Mouse (Mus musculus) right cerebral cortex, adult 2 months (tissue): ENCODE results near the gene Dcst2.
A peak's percentile ranks its signal among the peaks of the same experiment; 100 is the strongest.

Source experiments
- DNase-seq, 2 experiments: peaks; one replicate each; pipeline ENCODE4 v3.0.0; 2021 to 2022; ENCODE audit warnings: low spot score in 2 of 2

The Dcst2 gene

DNA sequence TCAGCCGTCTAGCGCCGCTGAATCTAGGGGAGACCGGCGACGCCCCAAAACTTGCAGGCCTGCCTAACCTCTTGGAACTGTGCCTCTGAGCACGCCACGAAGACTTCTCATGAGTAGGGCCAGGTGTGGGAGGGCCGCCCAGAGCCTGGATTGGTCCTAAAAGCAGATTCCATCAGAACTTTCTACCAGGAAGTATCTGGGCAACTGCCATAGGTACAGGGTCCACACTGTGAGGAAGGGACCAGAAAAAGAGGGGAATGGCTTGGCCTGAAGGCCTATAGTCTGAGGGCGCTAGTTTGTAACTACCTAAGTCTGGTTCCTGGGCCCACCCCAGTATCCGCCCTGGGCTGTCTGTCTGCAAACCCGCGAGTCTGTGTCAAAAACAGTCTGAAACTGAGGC is 30.2 kb upstream of the Dcst2 start:
- DNase-seq = no peak

DNA sequence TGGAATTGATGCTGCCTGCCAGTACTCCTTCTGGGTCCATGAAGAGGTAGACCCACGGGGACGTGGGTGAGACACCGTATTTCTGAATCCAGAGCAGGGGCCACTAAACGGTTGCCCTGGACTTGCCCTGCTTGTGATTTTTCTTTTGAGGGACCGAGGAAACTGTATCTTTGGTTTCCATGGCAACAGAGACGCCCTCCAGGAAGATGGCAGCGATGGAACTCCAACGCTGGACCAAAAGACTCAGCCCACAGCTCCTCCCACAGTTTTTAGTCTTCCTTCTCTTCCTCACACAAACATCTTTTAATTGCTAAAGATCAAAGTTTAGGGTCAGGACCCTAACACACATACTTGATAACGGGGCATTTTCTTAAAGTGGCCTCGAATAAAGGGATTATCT is 29.8 kb upstream of the Dcst2 start:
- no peak for DNase-seq

DNA sequence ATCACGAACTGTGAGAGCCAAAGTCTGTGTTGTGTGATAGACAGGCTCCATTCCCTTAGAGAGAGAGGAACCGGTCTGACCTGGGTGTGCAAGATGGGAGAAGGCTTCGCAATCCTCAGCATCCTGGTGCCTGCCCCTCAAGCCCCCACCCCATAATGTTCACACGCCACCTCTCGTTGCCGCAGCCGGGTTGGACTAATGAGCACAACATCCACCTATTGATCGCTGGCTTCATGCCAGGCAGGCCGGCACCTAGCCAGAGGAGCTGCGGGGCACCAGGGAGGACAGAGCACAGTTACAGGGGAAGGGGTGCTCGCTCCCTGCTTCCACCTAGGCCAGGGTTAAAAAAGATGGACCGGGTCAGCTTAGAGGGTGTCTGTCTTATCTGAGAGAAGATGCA is 29.3 kb upstream of the Dcst2 start:
- DNase-seq = no peak

GRCm38 (mm10) chr3:89333053-89333452 is 28.7 kb upstream of the Dcst2 start:
- no peak for DNase-seq

DNA sequence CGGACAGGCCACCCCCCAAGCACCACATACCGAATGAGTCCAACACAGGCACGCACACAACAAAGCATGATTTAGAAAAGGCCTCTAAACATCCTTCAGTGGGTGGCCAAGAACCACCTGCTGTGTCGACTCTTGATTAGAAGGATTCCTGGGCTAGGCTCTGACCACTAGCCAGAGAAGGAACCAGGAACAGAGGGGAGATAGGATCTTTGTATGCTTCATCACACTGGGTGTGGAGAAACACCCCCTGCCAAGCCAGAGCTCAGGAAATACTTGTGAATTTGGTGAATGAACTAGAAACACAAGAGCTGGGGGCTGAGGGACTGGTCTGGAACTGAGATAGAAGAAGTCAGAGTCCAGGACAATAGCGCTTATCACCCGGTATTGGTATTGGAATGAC is 25.2 kb upstream of the Dcst2 start:
- DNase-seq = no peak

DNA sequence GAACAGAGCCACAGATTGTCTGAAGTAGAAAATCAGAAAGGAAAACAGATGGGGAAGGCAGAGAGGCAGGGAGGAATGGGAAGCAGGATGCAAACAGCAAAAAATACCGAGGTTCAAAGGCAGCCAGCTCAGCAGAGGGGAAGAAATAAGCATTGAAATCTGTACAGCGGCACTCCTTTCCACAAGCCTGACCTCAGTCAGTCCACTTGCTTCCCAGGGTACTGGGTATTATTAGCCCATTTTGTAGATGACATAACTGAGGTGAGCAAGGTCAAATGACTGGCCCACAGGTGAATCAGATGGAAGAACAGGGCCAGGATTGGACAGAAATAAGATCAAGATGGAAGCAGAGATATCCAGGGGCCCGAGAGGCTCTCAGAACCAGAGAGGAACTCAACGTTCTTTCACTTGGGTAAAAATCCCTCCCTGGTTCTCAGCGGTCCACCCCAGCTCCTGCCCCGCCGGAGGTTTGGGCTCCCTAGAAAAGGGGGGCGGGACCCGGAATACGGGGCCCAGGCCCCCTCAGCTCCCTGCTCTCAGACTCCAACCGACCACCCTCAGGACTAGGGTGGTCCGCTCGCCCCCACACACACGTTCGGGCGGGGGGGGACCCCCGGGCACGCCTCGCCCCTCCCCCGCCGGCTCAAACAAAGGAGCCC is 24.6 kb upstream of the Dcst2 start:
- DNase-seq = no peak

GRCm38 (mm10) chr3:89337721-89338578 is 23.8 kb upstream of the Dcst2 start, which contains the start of gene Efna4:
Gene Efna4, minus strand, starts transcription at chr3:89338028.
- DNase-seq = no peak

- DNase-seq = peak; percentile 70 to 72
These were observed 22.4 kb upstream of the Dcst2 start for GRCm38 (mm10) chr3:89339416-89339815.

DNA sequence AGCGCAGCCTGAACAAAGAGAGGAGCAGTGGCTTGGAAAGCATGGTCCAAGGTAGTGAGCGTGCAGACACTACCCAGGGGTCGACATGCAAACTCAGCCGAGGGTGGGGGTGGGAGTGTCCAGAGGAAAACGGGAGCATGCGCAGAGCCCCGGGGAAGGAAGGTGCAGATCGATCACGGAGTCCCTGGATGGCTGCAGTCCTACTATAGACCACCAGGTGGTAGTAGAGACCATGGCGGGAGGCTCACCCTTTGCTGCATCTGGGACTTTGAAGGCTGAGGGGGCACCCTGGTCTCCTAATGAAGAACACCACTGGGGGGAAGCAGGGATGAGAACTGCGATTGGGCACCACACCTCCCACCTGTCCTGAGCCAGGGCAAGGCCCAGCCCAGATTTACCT is 21.3 kb upstream of the Dcst2 start:
- peak; percentile 71 to 86 for DNase-seq

DNA sequence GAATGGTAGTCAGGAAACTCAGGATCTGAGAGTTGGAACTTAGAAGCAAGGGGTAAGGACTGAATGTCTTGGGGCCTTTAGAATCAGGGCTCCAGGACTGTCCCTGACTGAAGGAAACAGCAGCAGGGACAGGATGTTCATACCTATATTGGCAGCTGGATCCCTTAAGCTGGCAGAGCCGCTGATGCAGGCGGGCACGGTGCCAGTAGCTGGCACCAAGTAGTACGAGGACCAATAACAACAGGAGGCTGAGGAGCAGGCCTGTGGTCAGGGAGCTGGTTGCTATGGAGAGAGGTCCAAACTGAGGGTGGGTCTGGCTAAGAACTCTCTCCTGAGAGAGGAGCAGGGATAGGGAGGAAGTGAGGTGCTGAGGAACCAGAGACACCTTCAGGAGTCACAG is 20.0 kb upstream of the Dcst2 start:
- DNase-seq = no peak

DNA sequence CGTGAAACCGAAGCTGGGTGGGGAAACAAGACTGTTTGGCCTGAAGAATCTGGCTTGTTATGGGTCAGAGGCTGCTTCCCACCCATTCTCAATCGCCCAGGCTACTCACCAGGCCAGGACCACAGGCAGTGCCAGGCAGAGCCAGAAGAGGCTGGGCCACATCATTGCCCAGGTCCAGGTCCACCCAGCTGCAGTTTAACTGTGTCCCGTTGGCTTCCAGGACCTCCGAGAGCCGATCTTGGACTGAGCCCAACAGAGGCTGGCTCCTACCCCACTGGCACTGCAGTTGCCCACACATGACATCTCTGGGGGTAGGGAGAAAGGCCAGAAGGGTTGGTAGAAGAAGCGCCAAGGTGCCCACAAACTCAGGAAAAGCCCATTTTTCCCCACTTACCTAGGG is 18.5 kb upstream of the Dcst2 start:
- DNase-seq = no peak

- no peak for DNase-seq
These were observed 14.8 kb upstream of the Dcst2 start for GRCm38 (mm10) chr3:89346815-89347540.

- no peak for DNase-seq
These were observed 13.9 kb upstream of the Dcst2 start for GRCm38 (mm10) chr3:89347916-89348315.

GRCm38 (mm10) chr3:89348911-89349868 is 12.6 kb upstream of the Dcst2 start:
- DNase-seq = peak in 1 of 2 experiments; percentile 27

DNA sequence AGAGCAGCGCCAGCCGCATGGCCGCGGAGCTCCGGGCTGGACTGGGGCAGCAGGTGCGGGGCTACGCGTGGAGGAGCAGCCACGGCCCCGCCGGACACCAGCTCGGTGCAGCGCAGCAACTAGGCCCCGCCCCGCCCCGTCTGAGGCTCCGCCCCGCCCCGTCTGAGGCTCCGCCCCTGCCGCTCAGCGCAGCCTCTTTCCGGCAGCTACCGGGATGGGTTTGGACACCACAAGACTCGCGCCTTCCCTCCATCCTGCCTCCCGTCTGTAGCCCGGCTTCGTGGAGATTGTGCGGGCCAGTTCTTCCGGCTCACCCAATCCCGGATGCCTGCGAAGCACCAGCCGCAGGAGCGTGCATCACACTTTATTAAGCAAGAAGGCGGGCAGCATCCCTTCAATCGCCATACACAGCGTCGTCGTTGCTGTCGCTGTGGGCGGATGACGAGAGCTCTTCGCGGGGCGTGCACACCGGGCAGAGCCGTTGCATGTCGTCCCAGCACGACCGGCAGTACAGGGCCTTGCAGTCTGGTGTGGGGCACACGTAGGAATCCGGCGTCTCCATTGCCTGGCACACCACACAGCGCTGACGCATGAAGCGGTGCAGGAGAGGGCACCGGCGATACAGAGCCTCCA is 11.8 kb upstream of the Dcst2 start, which contains the start of gene Adam15:
Gene Adam15 (minus strand): TSS at position 128 of the 633 bp plus-strand sequence.
- DNase-seq = peak; percentile 84 to 89

GRCm38 (mm10) chr3:89351271-89351670 is 10.5 kb upstream of the Dcst2 start:
- no peak for DNase-seq

DNA sequence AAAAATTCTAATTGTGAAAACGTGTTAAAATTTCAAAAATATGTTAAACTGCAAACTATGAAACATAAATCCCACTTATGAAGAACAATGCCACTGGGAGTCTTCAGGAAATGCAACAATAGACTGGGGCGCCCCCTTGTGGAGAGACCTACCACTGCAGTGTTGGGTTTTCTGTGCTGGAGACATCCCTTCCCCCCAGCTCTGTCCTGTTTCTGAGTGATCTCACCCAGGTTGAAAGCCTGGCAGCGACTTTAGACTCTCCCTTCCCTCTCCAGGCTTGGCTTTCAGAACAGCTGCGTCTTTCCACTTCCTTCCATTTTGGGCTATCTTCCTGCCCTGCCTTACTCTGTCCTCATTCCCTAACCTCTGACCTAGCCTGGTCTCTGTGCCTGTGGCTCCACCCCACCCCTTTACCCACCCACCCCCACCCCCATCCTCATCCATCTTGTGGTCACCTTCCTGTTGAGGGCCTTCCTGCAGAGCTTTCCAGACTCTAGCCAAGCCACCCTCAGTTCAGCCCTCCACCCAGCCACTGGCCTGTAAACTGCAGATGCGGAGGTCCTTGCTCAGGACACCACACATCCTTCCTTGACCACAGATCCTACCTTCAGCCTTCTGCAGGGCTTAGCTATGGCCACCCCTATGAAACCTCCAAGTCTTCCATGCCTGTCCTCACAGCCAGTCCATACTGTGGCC is 6.8 kb upstream of the Dcst2 start:
- DNase-seq = peak; percentile 94

GRCm38 (mm10) chr3:89355512-89355902 is 6.3 kb upstream of the Dcst2 start:
- no peak for DNase-seq

- no peak for DNase-seq
These were observed 5.7 kb upstream of the Dcst2 start for GRCm38 (mm10) chr3:89356029-89356428.

DNA sequence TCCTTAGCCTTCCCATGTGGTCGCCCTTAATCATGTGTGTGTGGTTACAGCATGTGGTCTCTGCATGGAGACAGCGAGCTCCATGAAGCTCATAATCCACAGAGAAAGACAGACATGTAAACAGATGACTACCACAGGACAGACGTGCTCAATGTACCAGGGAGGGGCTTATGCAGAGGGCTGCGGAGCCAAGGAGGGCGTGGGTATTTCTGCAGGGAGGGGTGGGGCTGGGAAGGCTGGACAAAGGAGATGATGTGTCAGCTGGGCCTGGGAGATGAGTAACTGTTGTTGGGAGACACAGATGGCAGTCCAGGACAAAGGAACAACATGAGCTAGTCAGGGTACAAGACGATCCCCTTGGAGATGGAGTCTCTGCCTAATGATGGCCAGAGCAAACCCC is 2.1 kb upstream of the Dcst2 start:
- DNase-seq = no peak
